Mouse (Mus musculus) kidney, adult 11 months (tissue): ENCODE measurements around the gene Stk11ip.

Experiments
- DNase-seq: peaks from one replicate; pipeline ENCODE4 v3.0.0; 2022

The Stk11ip gene

DNA sequence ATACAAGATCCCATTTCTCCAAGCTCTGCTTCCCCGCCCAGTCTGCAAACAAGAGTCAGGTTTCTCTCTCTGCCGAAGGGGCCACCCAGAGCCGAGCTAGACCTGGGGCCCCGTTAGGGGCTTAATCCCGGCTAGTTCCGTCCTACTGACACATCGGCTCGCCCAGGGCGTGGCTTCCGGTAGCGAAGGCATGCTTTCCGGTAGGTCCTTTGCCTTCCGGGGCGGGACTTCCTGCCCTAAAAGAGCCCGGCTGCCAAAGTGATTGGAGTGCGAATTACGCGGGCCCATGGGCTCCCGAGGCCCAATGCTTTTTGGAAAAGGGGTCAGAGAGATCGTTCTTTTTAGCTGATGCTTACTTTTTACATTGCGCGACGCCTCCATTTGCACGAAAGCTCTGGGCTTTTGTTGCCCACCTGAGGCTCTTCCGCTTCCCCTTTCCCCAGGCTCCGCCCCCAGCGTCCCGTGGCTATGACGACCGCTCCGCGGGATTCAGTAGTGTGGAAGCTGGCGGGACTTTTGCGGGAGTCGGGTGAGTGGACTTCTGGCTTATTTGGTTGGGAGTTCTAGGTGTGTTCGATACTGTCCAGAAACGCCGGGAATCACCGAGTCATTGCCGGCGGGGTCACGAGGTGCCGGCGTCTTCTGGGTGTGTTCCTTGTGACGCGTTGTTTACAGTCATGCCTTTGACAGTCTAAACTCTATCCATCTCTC is at the start of gene Stk11ip:
Stk11ip (plus strand) TSS at position 209 of the 711 bp plus-strand sequence.
- peak; percentile 92 for DNase-seq

DNA sequence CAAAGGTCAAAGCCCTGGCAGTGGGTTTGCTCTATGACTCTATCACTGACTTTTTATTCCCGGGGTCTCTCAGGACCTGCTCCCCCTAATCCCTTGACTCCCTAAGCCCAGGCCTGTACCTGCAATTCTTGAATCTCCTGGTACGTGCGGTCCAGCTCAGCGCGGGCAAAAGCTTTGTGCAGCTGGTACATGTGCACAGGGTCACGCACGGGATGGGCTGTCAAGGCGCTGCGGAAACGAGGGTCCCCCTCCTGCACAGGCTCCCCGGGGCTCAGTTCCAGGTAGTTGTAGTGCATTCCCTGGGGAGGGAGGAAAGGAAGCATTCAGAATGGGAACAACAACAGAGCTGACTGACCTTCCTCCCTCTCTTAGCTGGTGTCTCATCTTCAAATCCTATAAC is 44.9 kb upstream of the Stk11ip start:
- DNase-seq = no peak

DNA sequence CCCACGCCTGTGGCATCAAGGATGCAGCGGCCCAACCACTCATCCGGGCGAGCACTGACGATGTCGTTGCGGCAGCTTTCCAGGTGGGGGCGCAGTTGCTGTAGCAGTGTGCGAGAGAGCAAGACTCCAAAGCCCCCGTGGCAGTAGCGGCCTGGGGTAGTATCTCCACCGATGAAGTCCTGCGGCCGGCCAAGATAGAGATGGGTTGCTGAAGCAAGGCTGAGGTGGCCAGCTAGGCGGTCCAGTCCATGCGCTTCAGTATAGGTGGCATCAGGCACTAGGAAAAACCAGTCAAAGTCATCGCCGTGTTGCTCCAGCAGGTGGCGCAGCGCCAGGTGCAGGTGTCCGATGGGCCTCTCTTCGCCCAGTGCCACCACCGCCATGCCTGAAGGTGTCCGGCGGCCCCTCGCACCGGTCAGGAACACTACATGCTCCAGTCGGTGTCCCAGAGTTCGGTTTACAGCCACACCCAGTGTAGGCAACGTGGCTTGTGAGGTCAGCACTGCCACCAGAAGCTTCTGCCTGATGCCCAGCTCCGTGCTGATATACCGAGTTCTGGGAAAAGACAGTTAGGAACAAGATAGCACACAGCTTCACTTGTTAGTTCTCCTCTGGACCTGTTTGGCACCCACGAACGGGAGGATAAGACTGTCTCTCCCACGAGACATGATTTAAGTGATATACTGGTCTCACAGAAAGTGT is 43.9 kb upstream of the Stk11ip start:
- peak; percentile 78 for DNase-seq

DNA sequence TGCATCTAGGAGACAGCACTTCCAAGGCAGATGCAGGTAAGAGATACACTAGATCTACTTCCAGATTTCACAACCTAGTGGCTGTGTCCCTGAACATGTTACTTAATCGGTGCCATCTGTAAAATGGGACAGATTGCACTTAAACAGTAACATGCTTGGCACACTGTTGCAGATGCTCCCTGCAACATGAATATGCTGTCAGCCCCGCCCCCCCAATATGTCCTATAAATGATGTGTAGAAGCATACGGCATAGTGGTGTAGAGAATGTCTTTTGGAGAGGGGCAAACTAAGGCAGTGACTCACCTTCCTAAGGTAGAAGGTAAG is 43.4 kb upstream of the Stk11ip start:
- DNase-seq = no peak

DNA sequence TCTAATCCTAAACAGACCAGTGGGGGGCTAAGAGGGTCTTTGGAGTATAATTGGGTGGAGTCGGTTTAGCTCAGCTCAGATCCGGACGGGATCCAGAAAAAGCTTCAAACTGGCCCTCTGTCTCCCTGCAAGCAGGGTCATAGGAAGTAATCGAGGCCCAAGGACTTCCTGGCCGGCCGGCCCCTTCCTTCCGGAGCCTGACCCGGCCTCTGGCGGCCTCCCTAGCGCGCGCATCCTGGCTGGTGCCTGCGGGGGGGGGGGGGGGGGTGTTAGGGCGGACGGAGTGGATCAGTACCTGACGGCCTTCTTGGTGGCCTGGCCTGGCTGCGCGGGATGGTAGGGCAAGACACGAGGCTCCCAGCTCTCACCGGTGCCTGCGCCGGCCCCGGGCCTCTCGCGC is 42.8 kb upstream of the Stk11ip start:
- peak; percentile 46 for DNase-seq

DNA sequence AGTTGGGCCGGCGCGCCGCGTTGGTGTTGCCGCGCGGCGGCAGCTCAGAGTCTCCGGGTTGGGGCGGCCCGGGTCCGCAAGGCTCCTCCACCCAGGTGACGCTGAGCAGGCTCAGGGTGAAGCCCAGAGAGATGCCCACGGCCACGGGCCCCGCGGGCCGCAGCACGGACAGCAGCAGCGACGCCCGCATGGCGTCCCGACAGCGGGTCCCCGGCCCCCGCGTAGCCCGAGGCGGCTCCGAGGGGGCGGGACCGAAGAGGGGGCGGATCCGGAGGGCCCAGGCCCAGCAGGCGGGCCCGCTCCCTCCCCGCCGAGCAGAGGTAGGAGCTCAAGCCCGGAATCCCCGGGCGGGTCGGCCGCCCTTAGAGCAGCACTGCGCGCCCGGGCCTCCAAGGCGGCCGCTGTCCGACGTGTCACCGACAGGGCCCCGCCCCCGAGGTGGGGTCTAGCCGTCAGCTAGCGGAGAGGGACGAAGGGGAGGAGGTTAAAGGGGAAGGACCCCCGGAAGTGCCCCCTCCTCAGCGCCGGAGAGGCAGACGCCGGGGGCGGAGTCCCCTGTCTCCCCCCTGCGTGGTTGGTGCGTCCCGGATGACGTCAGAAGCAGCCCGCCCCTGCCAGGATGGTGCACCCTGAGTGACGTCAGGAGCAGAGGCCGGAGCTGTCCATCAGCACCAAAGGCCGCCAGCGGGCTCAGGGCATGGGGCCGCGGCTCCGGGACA is 42.3 kb upstream of the Stk11ip start, which contains the start of the genes Chpf and Tmem198:
Chpf (minus strand) TSS at position 392 of the 719 bp plus-strand sequence.
Tmem198 (plus strand) TSS at position 617 of the 719 bp plus-strand sequence.
- DNase-seq = peak; percentile 97

DNA sequence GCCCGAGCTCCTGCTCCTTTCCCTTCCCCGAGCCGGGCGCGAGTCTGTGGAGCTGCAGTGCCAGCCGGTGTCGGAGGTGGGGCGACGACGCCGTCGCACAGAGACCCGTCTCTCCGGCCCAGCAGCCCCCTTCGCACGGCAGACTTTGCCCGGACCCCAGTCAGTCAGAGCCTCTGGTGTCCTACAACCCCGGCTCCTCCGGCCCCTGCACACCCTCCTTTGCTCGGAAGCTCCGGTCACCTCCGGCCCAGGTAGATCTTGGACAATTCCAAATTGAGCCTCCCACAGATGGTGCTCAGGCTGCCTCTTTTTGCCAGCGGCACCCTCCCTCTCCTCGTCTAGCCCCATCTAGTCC is 41.7 kb upstream of the Stk11ip start:
- no peak for DNase-seq

DNA sequence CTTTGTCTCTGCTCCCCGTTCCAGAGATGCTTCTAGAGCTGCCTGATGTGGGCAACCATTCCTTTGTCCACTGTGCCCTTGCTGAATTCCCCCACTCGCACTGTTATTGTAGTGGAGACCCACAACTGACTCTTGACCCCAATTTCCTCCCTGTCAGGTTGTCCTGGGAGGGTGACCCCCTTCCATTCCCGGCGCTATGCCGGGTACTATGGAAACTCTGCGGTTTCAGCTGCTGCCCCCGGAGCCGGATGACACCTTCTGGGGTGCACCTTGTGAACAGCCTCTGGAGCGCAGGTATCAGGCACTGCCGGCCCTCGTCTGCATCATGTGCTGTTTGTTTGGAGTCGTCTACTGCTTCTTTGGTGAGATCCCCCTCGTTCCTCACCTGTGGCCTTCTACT is 41.3 kb upstream of the Stk11ip start:
- DNase-seq = no peak

DNA sequence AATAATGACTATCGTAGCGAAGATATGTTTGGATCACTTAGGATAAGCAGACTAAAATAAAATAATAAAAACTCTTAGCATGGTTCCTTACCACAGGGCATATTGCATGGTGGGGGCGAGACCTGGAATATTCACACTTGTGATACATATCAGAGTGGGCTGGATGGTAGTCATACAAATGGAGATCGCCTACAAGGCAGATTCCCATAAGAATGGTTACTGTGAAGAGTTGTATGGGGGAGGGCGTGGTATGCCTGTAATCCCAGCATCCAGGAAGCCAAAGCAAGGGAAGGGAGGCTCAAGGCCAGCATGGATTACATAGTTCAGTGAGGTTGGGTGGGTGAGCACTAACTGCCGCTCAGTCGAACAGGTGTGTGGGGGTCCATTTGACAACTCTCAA is 40.6 kb upstream of the Stk11ip start:
- DNase-seq = no peak

DNA sequence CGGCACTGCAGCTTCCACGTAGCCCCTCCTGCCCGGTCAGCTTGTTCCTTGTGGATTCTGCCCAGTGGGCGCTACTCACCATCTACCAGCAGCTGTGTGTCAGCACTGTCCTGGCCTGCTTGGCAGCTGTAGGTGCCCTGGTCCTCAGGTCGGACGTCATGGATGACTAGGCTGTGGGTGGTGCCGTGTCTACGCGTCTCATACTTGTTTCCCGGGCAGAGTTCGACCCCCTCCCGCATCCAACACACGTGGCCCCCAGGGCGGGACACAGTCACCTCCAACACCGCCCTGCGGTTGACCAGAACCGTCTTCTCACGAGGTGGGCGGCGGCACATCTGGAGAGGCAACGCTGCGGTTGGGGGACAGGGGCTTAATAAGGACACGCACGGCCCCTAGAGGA is 34.8 kb upstream of the Stk11ip start:
- DNase-seq = peak; percentile 63

DNA sequence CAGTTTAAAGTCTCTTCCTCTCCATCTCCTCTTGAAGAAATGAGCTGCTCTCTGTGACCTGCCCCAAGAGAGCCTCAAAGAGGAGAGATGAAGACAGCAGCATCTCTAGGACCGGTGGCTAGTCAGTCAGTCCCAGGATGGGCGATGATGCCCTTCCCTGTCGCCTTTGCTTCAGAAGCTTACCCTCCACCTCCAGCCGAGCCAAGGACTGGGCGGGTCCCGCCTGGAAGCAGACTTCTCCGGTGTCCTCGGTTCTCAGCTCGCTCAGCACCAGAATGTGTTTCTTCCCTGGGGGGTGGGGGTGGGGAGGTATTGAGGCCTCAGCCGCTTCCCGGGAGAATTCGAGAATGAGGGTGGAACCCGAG is 34.3 kb upstream of the Stk11ip start:
- no peak for DNase-seq

DNA sequence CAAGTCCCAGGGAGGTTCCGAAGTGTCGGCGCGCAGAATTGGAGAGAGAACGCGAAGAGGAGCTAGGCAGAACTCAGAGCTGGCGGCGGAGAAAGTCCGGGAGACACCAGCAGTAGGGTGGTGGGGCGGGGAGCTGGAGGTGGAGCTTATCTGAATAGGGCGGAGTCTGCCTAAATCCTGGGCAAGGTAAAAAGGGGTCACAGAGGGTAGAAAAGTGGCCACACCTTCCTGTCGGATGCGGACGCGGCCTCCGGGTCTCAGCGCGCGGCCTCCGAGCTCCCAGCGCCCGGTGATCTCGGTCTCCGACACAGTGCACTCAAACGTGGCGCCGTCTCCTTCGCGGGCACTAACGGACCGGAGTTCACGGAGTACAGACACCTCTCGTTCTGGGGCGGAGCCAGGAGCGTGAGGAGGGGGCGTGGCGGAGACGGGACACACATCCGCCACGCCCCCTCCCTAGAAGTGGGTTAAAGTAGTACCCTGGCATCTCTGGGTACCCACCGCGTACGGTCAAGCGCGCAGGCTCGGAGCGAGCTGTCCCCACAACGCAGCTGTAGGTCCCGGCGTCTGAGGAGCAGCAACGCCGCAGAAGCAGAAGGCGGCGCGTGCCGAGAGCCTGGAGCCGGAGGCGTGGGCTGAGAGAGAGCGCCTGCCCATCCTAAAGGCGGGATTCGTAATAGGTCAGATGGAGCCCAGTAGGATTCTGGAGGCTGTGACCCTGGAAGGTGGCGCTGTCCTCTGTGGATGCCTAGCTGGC is 33.7 kb upstream of the Stk11ip start:
- peak; percentile 82 for DNase-seq

DNA sequence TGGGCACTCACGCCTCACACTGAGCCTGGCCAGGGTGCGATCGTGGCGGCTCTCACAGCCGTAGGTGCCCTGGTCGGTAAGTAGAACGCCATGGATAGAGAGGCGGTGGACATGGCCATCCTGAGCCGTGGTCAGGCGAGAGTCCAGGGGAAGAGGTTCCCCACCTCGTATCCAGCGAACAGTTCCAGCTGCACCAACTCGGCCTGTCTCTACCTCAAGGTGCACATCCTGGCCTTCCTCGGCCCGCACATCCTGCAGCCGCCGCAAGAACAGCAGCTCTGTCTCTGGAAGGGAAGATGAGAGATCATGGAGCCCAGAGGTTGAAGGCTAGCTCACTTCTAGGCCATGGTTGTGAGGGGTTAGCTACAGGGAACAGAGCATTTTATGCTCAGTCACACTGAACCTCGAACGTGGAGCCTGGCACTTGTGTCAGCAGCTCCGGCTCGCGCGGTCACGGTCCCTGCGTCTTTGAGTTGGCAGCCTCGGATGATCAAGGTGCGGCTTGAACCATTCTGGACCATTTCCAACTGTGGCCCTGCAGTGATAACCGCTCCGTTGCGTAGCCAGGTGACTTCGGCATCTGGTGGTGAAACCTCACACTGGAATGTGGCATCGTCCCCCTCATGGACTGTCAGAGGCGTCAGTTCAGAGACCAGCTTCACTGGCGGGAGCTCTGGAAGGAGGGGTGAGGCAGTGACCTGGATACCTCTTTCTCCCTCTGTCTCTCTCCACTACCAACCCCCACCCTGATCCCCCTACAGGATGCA is 30.4 kb upstream of the Stk11ip start:
- DNase-seq = no peak

DNA sequence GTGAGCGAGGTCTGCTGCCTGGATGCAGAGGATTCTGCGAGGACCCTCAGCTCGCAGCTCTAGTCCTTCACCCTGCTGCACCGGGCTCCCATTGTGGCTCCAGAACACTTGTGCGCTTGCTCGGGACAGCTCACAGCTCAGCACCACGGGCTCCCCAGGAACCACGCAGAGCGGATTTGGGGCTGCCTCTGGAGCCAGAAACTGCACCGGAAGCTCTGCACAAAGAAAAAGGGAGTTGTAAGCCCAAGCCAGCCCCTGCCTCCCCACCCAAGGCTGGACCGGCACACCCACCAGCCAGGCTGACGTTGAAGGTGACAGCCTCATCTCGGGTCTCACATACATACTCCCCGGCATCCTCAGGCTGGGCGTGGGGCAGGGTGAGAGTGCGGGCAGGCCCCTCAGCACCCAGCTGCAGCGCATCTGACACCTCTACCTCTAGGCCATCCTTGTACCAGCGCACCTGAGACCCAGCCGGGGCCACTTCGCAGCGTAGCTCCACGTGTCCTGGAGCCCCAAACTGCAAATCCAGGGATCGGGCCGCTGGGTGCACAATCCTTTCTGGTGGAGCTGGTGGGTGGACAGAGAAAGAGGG is 28.7 kb upstream of the Stk11ip start:
- DNase-seq = no peak

DNA sequence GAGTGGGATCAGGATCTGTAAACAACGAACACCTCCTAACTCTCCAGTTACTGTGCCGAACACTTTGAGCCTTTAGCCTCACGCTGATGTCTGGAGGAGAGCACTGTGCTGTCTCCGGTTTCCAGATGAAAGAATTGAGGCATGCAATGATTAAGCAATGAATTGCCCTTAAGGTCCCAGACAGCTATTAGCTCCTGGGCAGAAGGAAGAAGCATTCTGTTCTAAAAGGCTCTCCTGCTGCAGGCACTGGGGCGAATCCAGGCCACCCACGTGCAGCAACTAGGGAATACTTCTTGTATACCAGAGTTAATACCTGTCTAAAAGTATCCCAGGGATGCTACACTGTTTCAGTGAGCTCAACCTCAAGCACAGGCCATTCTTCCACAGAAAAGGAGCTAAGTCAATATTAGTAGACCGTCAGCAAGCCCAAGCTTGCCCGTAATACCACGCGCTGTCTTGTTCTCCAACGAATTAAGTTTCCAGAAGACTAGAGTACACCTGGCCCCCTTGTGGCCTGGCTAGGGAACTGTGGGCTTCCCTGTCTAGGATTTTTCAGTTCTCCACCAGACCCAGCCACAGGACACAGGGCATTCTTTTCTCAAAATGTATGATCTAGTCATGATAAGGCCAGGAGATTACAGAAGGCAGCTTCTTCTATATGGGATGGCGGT is 26.3 kb upstream of the Stk11ip start:
- DNase-seq = peak; percentile 18

DNA sequence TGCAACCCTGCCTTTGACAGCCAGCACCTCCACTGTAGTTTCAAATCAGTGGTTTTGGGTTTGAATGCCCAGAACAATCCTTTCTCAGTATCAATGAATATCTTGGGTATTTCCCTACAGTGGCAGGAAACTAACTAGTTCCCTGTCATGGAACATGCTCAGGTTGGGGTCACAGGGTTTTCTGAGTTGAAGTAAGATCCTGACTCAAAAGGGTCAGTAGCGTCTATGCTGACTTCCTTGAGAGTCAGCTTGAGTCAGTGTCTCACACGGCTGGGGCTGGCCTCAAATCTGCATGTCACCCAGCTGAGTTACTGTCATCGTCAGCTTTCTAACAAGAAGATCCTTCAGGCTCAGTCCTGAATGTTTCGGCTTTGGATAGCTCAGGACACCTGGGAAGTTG is 22.4 kb upstream of the Stk11ip start:
- DNase-seq = no peak

DNA sequence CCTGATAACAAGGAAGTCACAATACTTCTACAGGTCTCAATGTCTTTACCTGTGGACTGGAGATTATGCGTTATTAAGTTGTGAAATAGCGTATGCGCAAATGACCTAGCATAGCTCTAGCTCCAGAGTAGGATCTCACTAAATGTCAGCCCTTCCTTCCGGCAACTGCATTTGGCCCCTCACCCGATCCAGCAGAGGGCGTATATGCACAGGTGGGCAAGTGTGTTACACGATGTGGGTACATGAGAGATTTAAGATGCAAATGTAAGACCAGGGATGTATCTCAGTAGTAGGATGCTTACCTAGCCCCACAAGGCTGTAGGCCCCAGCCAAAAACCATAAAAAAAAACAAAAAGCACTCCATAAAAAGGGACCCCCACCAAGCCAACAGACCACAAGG is 21.9 kb upstream of the Stk11ip start:
- no peak for DNase-seq

DNA sequence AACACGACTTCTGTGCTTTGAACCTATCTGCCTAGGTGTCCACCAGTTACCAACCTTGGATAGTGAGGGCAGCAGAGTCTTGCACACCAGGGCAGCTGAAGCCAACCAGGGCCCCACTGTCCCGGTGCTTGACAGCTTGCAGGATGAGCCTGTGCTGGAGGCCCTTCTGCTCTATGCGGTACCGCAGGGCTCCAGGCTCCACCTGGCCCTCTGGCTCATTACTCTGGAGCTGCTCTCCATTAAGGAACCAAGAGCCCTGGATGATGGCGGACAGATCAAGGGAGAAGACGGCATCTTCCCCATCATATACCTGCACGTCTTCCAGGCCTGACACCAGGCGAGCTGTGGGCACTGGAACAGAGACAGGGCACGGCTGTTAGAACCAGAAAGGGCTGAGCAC is 19.4 kb upstream of the Stk11ip start:
- no peak for DNase-seq

DNA sequence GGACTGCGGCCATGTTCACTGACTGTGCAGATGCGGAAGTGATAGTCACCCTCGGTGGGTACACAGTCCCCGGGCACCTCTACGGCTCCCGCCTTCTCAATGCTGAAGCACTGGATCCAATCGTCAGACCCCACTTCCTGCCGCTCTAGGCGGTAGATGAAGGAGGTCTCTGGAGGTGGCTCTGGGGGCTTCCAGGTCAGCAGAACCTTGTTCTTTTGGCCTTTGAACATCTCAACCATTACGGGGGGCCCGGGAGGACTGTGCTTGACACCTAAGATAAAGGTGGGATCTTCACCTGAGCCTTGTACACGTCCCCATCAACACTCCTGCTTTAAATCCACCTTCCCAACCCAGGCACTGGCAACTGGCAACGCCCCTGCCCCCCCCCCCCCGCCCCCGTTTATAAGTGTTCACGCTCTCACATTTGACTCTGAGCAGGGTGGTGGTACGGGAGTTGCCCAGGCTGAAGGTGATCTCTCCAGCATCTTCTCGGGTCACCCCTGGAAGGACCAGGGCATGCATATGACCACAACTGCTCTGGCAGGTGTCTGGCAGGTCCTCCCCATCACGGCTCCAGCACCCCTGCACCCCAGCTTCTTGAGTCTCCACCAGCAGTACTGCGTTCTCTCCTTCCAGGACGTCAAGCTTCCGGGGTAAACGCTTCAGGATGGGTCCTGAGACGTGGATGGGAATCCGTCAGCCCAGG is 18.2 kb upstream of the Stk11ip start:
- no peak for DNase-seq

DNA sequence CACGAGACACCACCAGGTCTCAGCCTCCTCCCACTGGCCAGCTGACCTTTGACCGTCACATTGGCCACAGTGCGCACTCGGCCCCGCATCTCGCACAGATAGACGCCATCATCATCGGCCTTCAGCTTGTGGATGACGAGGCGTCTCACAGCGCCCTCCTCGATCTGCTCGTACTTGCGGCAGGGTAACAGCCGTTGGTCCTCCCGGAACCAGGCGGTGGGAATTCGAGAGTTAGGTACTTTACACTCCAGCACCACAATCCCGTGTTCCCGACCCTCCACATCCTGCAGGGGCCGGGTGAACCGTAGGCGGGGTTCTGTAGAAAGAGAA is 17.7 kb upstream of the Stk11ip start:
- no peak for DNase-seq
